Mouse (Mus musculus): Measurements from ENCODE around the gene Gdap1l1. TPM values are rescaled to one million over a fixed set of nuclear protein-coding genes. Genes with fewer than 3 reads are reported as not detected.

Gene Gdap1l1
- polyA plus RNA-seq, 1 experiment: not detected

DNA sequence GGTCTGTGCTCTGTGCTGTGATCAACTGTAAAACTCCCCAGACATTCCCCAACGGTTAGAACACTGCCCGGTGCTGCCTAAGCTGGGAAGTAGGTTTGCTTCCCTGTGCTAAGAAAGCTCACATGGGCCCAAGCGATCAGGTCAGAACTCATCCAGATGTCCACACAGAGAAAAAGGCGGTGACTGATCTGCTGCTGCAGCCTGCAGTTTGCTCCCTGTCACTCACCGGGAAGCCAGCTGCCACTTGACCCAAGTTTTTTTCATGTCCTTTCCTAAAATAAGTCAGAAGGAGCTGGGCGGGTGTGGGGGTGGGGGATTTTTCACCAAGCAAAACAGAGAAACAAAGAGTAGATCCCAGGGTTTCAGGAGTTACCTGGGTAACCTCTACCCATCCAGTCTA lies 26.3 kb downstream of the Gdap1l1 start:
- no peak for TF ChIP-seq CTCF (IDR thresholded peaks at IDR 0.05; ENCODE audit: insufficient read depth, low read depth, low read length)
- TF ChIP-seq POLR2A (IDR thresholded peaks at IDR 0.05; ENCODE audit: insufficient read depth, low read depth, low read length): no peak
- 79% methylated on average over 6 of the region's 6 CpGs for WGBS
- Histone ChIP-seq H3K4me3 (ENCODE audit: insufficient read depth, low read depth, low read length) (no peak overlapping the region), H3K4me1 (ENCODE audit: control insufficient read depth, insufficient read depth, low read length) (peaks cover 4% of the 10 kb centered on the region), H3K27ac (ENCODE audit: insufficient read depth, low read depth, low read length) (no peak overlapping the region)

DNA sequence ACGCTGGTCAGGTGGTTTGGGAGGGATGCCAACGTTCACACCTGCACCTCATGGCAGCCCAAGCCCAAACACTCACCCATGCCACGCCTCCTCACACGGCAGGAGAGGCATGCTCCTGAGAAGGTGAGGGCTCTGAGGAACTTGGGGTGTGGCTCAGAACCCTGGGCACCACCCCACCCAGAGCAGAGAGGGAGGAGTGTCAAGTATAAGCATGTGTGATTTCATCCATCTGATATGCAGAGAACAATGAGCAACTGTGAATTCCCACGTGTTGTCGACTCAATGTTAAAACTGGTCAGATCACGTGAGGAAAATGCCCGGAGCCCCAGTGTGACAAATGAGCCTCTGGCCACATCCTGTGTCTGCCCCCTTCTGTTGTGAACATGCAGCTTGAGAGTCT lies 28.5 kb downstream of the Gdap1l1 start:
- Histone ChIP-seq H3K4me1 (ENCODE audit: control insufficient read depth, insufficient read depth, low read length) (0 out of 2 replicates have a peak, but pooled peaks cover 4% of the 10 kb centered on the region), H3K27ac (ENCODE audit: insufficient read depth, low read depth, low read length) (no peak overlapping the region), H3K4me3 (ENCODE audit: insufficient read depth, low read depth, low read length) (no peak overlapping the region)
- TF ChIP-seq CTCF (IDR thresholded peaks at IDR 0.05; ENCODE audit: insufficient read depth, low read depth, low read length) (no peak), POLR2A (IDR thresholded peaks at IDR 0.05; ENCODE audit: insufficient read depth, low read depth, low read length) (no peak)
- 82% methylated on average over 8 of the region's 8 CpGs for WGBS

DNA sequence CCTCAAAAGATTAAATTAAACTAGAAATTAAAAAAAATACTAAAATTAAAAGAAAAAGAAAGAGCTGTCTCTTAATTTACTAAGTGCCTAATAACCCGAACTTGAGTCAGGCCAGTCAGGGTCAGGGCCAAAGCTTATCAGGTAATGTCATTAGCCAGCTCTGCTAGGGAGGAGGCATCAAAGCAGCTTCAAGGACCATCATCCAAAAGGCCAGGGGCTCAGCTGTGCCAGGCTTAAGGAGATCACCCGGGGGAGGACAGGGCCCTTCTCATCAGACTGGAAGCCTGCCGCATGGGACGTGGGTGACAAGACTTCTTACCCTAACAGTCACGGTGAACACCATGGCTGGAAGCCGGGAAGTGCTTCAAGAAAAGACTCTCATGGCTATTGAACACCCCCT lies 29.3 kb downstream of the Gdap1l1 start:
- H3K27ac ChIP-seq (ENCODE audit: insufficient read depth, low read depth, low read length): no peak overlapping the region
- H3K4me1 ChIP-seq (ENCODE audit: control insufficient read depth, insufficient read depth, low read length): 0 out of 2 replicates have a peak, but pooled peaks cover 4% of the 10 kb centered on the region
- no peak overlapping the region for H3K4me3 ChIP-seq (ENCODE audit: insufficient read depth, low read depth, low read length)
- 96% methylated on average over 6 of the region's 6 CpGs for WGBS
- TF ChIP-seq POLR2A (IDR thresholded peaks at IDR 0.05; ENCODE audit: insufficient read depth, low read depth, low read length): no peak

DNA sequence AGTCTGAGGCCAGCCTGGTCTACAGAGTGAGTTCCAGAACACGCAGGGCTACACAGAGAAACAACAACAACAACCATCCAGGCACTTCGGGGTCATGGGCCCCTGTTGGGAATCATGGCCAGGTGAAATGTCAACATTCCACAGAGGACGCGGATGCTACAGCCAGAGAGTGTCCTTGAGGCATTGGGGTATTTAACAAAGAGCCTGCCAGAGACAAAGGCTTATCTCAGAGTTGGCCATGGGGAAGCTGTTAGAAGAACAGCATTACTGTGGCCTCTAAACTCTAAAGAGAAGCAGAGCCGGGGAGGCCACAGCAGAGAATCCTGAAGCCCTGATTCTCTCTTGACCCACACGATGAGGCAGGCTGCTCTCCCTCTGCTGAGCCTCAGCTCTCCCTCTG lies 30.6 kb downstream of the Gdap1l1 start:
- no peak for TF ChIP-seq CTCF (IDR thresholded peaks at IDR 0.05; ENCODE audit: insufficient read depth, low read depth, low read length)
- 0 out of 2 replicates have a peak, but pooled peaks cover 6% of the 10 kb centered on the region for H3K4me1 ChIP-seq (ENCODE audit: control insufficient read depth, insufficient read depth, low read length)
- H3K27ac ChIP-seq (ENCODE audit: insufficient read depth, low read depth, low read length): no peak overlapping the region
- 96% methylated on average over 6 of the region's 6 CpGs for WGBS
- H3K4me3 ChIP-seq (ENCODE audit: insufficient read depth, low read depth, low read length): no peak overlapping the region

DNA sequence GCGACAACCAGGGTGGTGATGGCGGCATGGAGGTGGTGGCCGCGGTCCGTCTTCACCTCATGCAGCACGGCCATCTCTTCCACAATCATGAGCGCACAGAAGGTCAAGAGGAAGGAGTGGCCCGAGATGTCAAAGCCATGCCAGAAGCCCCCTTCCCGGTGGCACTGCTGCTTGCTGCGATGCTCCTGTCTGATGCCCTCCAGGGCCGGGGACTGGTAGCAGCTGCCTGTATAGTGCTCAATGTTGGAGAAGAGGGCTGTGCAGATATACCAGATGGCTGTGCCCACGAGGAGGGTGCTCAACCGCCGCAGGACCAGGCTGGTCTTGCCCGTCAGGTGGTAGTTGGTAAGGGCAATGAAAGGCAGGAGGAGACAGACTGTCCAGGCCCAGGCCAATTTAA lies 31.4 kb downstream of the Gdap1l1 start:
- 0 out of 2 replicates have a peak, but pooled peaks cover 6% of the 10 kb centered on the region for H3K4me1 ChIP-seq (ENCODE audit: control insufficient read depth, insufficient read depth, low read length)
- 96% methylated on average over 15 of the region's 15 CpGs for WGBS
- no peak overlapping the region for H3K4me3 ChIP-seq (ENCODE audit: insufficient read depth, low read depth, low read length)
- no peak for TF ChIP-seq CTCF (IDR thresholded peaks at IDR 0.05; ENCODE audit: insufficient read depth, low read depth, low read length)
- no peak for TF ChIP-seq POLR2A (IDR thresholded peaks at IDR 0.05; ENCODE audit: insufficient read depth, low read depth, low read length)
- H3K27ac ChIP-seq (ENCODE audit: insufficient read depth, low read depth, low read length): no peak overlapping the region

DNA sequence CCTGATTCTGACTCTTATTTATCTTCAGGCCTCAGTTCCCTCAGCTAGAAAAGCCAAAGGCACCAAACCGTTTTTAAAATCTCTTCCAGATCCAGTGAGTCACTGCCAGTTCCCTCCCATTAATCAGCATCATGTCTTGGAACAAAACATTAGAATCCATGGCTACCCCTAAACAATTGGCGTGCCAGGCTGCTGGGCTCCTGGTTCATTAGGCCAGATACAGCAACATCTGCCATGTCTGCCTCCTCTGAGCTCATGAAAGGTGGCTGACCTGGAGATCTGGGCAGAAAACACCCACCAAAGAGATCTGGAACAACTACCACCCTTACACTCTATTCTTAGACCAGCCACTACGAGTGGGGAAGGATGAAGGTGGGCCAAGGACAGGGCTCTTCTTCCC lies 32.9 kb downstream of the Gdap1l1 start:
- Histone ChIP-seq H3K4me3 (ENCODE audit: insufficient read depth, low read depth, low read length) (no peak overlapping the region), H3K4me1 (ENCODE audit: control insufficient read depth, insufficient read depth, low read length) (0 out of 2 replicates have a peak, but pooled peaks cover 6% of the 10 kb centered on the region), H3K27ac (ENCODE audit: insufficient read depth, low read depth, low read length) (no peak overlapping the region)
- no peak for TF ChIP-seq CTCF (IDR thresholded peaks at IDR 0.05; ENCODE audit: insufficient read depth, low read depth, low read length)
- no peak for TF ChIP-seq POLR2A (IDR thresholded peaks at IDR 0.05; ENCODE audit: insufficient read depth, low read depth, low read length)
- WGBS: 37% methylated on average over 3 of the region's 3 CpGs

DNA sequence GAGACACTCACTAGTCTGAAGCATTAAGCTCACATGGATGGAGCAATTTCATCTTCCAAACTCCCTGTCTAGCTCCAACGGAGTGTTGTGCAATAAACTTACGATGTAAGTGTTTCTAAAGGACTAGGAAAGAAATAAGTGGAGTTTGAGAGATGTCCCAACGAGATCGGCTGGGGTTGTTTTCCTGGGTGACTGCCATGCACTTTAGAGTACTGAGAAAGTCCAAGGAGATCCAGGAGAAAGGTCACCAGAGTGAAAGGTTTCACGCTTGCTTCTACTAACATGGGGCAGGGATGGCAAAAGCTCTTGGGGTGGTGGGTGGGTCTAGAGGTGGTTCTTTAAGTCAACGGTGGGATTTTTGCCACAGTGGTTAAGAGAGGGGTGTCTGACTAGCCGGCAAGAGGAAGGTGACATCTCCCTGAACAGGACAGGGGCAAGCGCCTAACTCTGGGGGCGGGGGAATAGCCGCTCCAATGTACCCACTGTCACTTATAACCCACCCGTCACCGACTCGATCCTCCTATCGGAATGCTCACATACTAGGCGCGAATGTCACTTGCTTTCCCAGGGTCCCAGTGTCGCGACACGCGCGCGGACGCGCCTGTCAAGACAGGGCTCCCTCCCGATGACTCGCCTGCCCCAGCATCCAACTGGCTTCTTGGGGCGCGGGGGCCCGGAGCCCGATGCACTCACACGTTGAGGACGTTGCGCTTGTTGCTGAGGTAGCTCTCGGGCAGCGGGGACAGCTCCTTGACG lies 33.6 kb downstream of the Gdap1l1 start:
- Histone ChIP-seq H3K4me1 (ENCODE audit: control insufficient read depth, insufficient read depth, low read length) (0 out of 2 replicates have a peak, but pooled peaks cover 6% of the 10 kb centered on the region), H3K27ac (ENCODE audit: insufficient read depth, low read depth, low read length) (no peak overlapping the region), H3K4me3 (ENCODE audit: insufficient read depth, low read depth, low read length) (peak overlapping the region; percentile 66)
- TF ChIP-seq CTCF (IDR thresholded peaks at IDR 0.05; ENCODE audit: insufficient read depth, low read depth, low read length) (no peak), POLR2A (IDR thresholded peaks at IDR 0.05; ENCODE audit: insufficient read depth, low read depth, low read length) (no peak)
- 3% methylated on average over 36 of the region's 36 CpGs for WGBS

DNA sequence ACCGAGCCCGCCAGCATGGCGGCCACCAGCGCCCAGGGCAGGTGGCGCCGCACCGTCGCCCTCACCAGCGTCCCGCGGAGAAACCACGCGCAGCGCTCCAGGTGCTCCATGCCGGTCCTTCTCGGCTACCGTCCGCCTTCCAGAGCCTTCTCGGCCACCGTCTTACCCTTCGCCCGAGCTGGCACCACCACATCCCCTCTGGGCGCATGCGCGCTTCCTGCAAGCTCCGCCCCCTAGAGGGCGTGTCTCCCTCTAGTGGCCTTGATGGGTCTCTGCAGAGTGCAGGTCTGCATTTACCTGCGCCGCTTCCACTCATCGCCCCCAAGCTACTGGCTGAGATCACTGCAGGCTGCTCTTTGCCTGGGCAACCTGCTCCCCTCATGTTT lies 34.2 kb downstream of the Gdap1l1 start, which contains the start of gene Fitm2:
Gene Fitm2 (minus strand): TSS at position 164 of the 386 bp plus-strand sequence.
- H3K27ac ChIP-seq (ENCODE audit: insufficient read depth, low read depth, low read length): no peak within 1 kb of the TSS
- WGBS: under 1% methylated on average over 30 of the region's 30 CpGs
- H3K4me3 ChIP-seq (ENCODE audit: insufficient read depth, low read depth, low read length): peak within 1 kb of the TSS; percentile 66
- no peak; the same call in 1 of the 2 replicates for TF ChIP-seq POLR2A (IDR thresholded peaks at IDR 0.05; ENCODE audit: insufficient read depth, low read depth, low read length)
- peak; percentile 92 for TF ChIP-seq CTCF (IDR thresholded peaks at IDR 0.05; ENCODE audit: insufficient read depth, low read depth, low read length)
- H3K4me1 ChIP-seq (ENCODE audit: control insufficient read depth, insufficient read depth, low read length): 0 out of 2 replicates have a peak, but pooled peaks cover 6% of the 10 kb centered on the region

DNA sequence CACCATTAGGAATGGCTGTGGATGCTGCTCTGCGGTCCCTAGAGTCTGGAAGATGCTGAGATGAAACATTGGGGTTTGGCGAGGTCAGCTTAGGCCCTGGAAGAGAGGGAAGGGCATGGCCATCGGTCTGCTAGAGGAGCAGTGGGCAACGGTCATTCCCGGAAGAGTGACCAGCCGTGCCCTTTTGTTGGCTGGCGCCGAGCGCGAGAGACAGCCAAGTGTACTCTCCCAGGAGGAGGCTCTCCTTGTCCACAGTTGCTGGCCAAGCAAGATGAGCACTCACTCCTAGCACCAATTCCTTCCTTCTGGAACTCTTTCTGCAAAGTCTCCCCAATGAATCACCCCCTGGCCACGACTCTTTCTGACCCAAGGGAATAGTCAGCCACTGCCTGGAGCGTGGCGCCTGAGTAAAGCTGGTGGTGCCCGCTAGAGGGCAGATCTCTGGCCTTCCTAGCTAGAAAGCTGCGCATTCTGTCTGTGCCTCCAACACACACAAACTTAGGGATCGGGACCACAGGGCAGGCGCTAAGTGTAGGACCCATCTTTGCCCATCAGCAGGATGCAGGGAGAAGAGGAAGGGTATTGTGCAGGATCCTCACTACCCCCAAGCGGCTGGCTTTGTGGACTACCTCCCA lies 42.0 kb downstream of the Gdap1l1 start:
- Histone ChIP-seq H3K27ac (ENCODE audit: insufficient read depth, low read depth, low read length) (no peak overlapping the region), H3K4me1 (ENCODE audit: control insufficient read depth, insufficient read depth, low read length) (peaks cover 5% of the 10 kb centered on the region), H3K4me3 (ENCODE audit: insufficient read depth, low read depth, low read length) (no peak overlapping the region)
- TF ChIP-seq POLR2A (IDR thresholded peaks at IDR 0.05; ENCODE audit: insufficient read depth, low read depth, low read length): no peak
- peak; percentile 26; the same call in 1 of the 2 replicates for TF ChIP-seq CTCF (IDR thresholded peaks at IDR 0.05; ENCODE audit: insufficient read depth, low read depth, low read length)
- 51% methylated on average over 18 of the region's 18 CpGs for WGBS
